Mouse (Mus musculus) olfactory bulb, adult 2 months (tissue): ENCODE results near the gene Calhm3.

Experiments
- CTCF ChIP-seq: fragments of 200-500 bp; IDR thresholded peaks from 2 replicates; pipeline ENCODE4 v1.5.1; 2012; ENCODE audit warnings: low read depth, mild to moderate bottlenecking, low read length, moderate library complexity; ENCODE audit not compliant: insufficient read depth
- POLR2A ChIP-seq: fragments of 200-500 bp; IDR thresholded peaks from 2 replicates; pipeline ENCODE4 v1.6.1; 2012; ENCODE audit warnings: mild to moderate bottlenecking, low read depth, low read length, moderate library complexity; ENCODE audit not compliant: insufficient read depth

DNA sequence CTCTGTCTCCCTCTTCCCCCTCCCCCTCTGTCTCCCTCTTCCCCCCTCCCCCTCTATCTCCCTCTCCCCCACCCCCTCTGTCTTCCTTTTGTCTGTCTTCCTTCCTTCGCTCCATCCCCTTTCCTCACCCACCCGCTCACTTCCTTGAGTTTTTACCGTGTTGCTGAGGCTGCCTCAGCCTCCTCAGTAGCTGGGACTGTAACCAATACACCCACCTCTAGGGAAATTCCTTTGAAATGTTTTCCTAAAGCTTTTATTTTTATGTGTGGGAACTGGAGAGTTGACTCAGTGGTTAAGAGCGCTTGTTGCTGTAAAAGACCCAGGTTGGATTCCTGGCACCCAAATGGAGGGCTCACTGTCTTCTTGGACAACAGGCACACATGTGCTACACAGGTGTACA, 4.1 kb upstream of the Calhm3 start:
- TF ChIP-seq CTCF (no peak), POLR2A (no peak)
